Mouse (Mus musculus): ENCODE data around the gene Gse1.

Gene Gse1

DNA sequence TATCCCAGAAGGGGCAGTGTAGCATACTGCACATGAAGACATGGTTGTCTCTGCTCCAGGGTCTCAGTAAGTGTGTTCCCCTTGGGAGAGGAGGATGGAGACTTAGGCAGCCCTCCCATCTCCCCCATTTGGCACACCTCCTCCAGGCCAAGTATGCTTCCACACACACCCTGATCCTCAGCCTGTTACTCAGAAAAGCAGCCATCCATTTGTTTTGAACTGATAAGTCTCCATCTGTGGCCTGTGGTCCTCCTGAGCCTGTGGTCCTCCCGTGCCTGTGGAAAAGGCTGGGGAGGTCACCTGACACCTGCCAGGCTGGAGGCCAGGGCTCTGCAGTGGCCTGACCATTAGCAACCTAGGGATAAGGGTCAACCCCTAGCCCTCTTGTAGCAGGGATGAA is 197.8 kb downstream of the Gse1 start:
- no peak for DNase-seq

DNA sequence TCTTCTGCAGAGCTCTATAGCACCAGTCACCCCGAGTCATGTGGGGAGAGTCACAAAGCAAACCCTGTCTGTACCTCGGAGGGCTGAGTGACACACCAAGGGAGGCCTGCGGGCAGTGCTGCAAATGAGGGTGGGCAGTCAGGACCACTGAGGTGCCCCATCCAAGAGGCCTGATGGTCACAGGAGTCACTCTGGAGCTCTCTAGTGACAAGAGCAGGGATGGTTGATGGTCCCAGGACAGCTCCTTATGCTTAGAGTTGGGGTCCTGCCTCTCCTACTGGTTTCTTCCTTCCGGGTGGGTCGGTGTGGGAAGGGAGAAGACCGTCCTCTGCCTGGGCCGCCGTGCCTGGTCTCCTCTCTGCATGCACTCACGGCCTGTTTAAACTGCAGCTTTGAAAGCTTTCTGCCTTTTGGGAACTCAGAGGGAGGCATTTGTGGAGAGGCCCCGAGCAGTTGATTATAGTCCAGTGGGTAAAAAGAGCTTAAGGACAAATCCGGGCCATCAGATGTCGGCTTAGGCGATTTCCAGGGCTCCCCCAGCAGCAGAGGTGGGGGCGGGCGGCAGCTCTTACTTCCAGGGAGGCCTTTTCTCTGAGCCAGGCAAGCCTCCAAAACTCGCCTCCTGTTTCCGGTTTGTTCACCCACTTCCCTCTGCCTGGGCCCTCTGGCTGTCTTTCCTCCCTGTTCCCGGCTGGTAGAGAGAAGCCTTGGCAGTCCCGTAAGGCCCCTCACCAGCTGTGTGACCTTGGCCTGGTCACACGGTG is 198.5 kb downstream of the Gse1 start:
- DNase-seq: peak; percentile 86 to 89

DNA sequence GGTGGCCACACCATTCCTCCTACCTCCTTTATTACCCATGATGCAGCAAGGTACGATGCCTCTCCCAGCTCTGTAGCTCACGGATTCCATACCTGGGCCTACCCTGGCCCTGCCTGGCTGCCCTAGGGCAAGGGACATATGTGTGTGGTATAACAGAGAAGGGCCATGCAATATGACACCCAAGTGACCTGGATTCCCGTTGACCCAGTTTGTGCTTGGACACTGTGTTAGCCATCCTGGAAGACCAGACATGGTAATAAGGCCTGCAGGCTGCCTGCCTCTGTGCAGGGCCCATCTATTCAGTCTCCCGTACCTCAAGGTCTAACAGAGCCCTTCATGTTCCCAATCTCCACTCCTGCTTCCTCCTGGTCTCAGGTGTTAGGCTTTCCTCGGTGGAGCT is 200.2 kb downstream of the Gse1 start:
- DNase-seq: no peak

DNA sequence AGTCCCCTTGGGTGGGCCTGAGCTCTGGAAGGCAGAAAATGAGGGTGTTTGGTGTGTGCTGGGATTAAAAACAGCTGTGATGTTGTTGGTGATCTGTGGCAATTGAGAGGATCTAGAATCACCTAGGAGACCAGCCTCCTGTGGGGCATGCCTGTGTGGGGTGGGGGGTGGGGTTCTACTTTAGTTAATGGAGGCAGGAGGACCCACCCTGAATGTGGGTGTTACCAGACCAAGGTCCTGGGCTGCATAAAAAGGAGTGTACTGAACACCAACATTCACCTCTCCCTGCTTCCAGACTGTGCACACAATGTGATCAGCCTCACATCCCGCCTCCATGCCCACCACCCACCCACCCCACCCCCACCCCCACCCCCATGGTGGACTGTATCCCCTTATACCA is 200.9 kb downstream of the Gse1 start:
- no peak for DNase-seq

DNA sequence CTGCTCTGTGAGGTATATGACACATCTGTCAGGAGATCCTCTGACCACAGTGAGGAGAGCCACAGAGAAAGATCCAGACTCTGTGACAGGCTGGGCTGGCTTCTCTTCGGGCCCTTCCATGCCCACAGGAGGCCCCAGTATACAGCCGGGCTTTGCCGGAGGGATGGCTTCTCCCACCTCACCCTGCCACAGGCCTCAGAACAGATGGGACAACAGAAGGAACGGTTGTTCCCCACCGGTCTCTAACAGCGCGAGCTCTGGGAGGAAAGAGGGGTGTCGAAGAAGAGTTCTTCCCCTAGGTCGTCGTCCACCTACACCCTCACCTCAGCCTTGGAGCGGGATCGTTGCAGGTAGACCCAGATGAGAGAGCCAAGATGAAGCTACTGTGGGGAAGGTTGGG is 202.8 kb downstream of the Gse1 start:
- DNase-seq: peak in 1 of 2 experiments; percentile 70

DNA sequence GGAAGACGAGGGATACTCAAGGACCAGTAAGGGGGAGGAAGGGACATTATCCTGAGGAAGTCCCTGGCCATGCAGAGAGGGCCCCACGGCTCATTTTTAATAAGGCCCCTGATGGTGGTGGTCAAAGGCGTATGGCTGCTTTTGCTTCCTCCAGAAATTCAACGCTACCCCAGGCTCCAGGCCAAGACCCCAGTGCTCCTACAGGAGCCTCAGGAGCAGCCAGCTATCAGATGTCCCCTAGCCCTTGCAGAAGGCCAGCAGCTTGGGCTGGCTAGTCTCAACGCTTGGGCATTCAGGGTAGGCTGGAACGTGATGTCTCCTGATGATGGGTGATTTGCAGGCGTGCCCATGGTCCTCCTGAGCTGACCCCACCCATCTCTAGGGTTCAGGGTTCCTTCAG is 204.2 kb downstream of the Gse1 start:
- DNase-seq: peak; percentile 45 to 55

DNA sequence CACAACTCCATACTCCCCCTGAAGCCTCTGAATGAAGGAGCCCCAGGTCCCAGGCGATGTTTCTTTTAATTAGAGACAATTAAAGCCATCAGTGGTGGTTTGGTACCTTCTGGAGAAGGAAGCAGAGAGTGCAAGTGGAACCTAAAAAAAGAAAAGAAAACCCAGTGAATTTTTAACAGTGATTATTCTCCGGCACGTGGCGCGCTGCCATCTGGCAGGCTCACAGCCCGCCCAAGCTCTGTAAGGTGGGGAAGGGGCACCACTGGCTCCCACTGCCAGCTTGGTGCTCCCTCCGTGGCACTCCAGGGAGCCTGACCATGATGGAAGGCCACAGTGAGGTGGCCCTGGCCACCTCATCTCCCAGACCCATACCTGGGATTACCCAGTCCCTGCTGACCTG is 204.9 kb downstream of the Gse1 start:
- peak in 1 of 2 experiments; percentile 36 for DNase-seq

DNA sequence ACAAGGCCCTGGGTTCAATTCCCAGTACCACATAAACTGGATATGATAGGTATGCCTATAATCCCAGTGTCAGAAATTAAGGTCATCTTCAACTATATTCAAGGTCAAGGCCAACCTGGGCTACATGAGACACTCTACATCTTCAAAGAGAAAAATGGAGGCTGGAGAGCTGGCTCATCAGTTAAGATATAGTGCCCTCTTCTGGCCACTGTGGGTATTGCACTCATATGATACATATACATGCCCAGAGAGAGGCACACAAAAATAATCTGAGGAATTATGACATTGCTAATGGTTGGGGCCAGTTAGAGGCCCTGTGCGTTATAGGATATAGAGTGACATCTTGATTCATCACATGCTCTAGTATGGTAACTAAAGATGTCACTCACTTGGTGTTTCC is 205.5 kb downstream of the Gse1 start:
- DNase-seq: peak; percentile 53 to 75

DNA sequence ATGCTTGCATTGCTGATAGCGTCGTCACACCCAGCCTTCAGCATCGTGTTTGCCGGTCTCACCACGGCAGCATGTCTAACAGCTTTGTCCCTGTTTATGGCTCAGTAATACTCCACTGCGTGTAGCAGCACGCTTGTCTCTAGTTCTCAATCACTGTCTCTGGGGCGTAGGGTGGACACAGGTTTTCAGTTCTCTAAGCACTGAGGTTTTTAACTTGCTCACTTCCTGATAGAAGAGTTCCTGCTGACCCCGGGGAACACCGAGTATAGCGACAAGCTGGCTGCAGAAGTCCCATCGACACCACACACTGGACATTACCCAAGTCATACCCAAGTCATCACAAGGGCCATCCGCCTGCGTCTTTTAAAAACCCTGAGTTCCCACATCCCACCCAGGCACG is 207.5 kb downstream of the Gse1 start:
- no peak for DNase-seq

DNA sequence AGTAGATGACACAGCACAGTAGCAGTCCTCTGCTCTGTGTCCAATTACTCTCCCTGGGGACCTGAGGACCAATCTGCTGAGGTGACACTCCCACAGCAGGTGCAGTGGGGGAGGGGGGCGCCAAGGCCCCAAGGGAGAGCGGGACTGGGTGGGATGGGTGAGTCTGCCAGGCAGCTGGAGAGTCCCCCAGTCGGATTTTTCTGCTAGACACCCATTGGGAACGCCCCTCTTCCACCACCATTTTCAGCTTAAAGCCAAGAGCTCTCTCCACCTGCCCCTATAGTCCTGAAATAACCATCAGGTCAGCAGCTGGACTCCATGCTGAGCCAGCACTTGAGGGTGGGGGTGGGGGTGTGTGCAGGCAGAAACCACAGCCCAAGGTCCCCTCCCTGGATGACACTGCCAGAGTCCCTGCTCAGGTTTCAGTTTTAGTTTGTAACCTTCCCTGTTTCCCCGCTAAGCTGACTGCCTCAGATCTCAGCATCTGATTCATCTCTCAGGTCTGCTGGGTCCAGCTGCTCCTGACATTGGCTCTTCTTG is 208.3 kb downstream of the Gse1 start:
- DNase-seq: peak in 1 of 2 experiments; percentile 30

DNA sequence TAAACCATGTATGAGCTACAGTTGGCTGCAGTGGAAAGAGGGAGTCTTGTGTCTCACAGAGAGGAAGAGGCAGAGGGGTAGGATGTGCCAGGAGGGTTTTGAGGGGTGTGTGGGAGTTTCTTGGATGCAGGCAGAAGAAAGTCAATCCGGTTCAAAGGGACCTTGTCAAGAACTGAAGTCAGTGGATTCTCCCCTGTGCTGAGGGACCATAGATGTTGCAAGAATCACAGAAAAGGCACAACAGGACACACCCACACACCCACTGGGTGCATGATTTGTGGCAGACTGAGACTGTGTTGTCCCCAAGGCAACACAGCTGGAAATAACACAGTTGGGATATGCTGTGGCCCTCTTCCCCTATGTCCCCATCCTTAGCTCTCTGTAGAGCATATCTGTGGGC is 209.0 kb downstream of the Gse1 start:
- no peak for DNase-seq

DNA sequence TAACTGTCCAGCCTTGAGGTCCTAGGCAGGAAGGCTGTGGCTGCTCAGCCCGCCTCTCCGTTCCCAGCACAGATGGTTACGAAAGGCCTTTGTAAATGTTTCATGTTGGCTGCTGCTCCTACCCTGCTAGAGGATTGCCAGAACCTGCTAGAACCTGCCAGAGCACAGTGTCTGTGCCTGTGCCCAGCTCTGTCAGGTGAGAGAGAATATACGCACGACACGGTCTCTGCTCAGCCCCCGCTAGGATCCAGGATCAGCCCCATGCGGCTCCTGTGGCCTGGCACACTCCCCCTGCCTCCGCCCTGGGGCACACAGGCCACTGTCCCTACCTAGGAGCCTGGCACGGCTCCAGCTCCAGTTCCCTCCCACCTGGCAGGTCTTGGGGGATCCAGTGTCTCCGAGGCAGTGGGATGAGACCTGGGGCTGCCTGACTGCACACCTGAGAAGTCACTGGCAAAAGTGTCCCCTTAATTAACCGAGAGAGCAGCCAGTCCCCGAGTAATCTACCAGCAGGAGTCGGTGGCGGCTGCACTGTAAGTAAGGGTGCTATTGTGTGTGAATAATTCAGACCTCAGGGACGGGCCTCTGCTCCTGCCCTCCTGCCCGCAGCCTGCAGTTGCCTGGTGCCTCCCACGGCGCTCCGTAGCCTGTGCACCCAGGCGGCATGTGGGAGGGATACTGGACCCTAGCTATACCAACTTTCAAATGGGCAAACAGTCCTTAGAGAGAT is 209.6 kb downstream of the Gse1 start:
- DNase-seq: peak; percentile 85 to 88

DNA sequence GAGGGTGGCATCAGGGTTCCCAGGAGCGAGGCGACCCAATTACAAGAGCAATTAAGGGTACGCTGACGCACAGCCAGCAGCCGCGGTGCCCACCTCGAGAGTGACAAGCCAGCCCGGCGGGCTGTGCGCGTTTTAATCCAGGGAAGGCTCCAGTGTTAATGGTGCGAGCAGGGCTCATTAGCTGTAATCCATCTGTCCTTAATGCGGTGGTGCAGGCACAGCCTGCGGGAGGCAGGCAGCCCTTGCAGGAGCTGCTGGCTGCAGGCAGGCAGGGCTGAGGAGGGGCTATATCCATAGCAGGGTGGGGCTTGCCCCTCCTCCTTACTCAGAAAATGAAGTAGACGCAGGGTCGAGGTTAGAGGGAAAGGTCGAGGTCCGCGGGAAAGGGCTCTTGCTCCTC is 211.1 kb downstream of the Gse1 start:
- peak; percentile 66 to 79 for DNase-seq

DNA sequence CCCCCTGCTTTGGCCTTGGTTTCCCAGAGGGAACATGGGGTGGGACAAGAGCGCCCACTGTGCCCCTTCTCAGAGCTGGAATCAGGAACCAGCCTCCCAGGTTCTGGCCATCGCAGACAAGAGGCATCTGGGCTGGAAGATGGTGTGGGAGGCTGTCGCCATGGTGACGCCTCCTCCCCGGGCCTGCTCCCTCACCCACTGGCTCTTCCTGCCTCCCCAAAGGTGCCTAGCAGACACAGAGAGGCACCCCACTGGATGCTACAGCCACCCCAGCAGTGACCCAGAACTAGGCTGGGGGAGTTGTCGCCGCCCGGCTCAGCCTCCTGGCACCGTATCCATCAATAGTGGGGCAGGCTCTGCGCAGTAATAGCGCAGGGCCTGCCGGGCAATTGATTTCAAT is 212.5 kb downstream of the Gse1 start:
- DNase-seq: peak in 1 of 2 experiments; percentile 48

DNA sequence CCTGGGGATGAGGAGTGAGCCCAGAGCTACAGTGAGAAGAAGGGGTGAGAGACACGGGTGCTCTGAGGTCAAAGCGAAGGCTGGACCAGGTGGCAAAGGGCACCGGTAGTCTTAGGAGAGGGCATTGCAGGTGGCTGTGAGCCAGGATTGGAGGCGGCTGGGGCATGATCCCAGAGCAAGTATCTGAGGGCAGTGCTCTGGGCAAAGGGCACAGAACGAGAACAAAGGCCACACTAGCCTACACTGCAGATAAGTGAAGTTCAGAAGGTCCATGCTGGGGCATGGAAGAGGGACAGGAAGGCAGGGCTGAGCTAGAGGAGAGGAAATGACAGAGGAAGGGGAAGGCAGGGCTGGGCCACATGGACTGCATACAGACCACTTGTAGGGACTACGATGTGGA is 213.4 kb downstream of the Gse1 start:
- DNase-seq: no peak

DNA sequence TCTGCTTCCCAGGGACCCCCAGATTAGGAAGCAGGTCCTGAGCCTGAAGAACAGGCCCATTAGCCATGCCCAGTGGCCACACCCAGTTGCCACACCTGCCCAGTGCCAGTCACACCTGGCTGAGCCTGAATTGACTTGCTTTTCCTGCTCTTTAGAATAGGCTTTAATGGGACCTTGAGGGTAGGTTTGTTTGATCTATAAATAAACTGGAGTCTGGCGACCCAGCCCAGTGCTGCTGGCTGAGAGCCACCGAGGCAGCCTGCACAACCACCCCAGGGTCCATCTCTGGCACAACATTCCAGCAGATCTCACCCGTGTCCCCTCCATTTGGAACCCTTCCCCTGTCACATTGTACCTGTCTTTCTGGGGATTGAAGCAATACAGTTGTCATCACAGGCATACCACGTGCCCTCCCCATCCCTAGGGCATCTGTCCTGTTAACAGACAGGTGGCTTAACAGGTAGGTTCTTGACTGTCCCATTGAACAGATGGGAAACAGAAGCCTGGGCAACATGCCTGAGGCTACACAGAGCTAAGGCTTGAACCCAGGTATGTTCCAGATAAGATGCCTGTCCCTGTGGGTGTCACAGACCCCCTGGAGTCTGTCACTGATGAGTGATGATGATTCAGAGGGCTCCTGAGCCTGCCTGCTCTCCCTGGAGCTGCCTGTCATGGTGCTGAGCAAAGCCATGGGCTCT is 214.2 kb downstream of the Gse1 start:
- DNase-seq: peak; percentile 67 to 68

DNA sequence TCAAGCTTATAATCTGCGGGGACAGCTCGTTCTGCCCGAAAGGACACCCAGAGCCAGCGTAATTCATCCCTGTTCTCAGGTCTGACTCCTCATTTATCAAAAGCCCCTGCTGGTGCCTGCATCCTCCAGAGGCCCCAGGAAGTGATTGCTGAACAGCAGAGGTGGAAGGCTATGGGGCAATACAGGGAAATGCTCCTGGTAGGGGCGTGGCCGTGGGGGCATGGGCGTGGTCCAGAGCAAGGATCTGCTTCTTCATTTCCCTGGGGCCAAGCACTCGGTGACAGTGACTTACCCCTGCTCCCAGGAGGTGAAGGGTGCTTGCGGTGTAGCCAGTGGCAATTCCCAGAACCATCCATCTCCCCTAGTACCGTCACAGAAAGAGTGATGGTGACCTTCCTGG is 217.0 kb downstream of the Gse1 start:
- DNase-seq: no peak

DNA sequence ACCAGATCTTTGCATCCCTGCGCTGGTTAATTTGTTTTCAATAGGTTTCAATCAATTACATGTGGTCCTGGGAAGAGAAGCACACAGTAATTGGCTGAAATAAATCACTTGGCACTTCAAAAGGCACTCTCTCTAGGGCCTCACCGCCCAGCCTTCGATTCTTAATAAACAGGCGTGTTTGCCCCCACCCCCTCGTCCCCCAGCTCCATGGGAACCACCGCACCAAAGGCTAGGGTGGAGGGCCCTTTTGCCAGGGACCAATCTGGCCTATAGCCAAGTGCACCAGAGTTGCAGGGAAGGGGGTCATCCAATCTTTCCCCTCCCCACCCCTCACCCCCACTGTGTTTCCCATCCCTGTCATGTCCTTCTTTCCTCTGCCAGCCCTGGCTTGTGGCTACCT is 219.9 kb downstream of the Gse1 start:
- DNase-seq: peak; percentile 51 to 64

DNA sequence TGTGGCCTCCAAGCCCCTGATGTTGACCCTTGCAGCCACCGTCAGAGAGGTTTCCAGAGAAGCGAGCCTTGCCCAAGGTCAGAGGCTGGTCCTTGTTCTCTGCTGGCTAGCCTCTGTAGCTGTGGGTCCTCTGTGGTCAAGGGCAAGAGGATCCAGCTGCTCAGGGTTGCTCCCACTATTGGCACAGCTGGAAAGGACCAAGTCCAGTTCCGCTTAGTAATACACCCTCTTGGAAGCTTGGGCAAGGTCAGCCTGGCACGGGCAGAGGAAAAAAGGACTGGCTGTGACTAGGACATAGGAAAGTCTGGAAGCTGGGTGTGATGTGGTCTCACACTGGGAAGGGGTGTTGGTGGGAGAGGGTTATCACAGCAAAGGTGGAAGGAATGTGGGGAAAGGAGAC is 220.9 kb downstream of the Gse1 start:
- no peak for DNase-seq

DNA sequence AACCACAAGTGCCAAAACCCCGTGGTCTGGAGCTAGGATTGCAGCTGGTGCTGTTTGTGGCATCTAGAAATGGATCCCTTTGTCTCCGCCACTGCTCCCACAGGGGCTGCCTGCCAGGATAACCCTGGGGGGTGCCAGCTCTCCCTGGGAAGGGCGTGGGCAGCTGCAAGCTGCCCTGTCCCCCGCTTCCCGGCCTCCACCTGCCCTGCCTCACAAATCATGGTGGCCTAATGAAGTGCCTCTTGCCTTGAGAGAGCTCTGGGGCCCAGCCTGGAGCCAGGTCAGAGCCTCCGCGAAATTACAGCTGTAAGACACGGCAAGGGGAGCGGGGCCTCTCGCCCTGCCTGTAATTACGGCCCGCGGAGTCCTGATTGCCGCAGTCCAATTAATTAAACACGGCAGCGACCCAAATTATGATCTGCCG is 221.4 kb downstream of the Gse1 start:
- DNase-seq: peak; percentile 71 to 80

DNA sequence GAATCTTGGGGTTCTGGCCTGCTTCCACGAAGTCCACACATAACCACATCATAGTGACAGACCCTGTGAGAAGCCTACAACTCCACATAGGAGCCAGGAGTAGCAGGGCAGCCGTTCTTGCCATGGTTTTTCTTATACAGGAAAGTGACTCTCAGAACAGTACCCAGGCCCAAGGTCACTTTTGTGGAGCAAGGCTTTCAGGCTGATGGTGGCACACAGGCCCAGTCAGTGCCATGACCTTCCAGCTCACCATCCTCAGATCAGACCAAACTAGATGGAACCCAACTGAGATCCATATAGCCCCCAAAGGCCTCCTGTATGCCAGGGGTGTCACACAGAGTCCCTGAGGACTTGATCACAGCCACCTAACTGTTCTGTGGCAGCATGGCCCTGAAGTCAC is 223.9 kb downstream of the Gse1 start:
- no peak for DNase-seq

DNA sequence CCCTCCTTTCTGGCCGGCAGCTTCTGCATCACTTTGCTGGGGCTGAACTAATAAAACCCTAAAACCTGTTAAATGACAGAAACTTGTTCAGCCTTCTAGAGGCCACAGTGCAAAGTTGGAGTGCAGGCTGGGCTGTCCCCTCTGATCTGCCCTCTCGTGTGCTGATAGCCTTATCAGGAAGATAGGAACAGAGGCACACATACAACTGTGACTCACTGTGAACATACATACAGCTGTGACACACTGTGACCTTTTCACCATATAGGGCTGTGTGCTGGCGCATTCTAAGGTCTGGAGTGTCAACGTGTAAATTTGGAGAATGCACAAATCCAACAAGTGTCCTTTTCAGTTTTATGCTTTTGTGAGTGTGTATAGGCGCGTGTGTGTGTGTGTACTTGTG is 226.1 kb downstream of the Gse1 start:
- DNase-seq: no peak

DNA sequence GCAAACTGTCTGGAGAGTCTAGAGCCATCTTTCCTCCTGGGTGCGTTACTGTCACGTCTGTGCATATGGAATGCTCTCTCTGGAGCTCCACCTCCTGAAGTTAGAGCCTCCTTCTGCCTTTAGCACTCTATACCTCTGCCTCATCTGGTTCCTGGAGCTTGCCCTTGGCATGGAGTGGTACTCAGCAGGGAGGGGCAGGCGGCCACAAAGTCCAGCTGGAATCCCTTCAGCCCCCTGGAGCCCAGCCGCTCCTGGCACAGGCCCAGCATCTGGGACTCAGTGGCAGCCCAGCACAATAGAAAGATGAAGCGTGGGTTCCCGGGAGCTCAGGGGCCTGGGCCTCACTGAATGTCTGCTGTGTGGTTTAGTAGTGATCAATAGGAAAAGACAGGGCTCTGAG is 232.1 kb downstream of the Gse1 start:
- DNase-seq: peak; percentile 80 to 89

All from cerebellum, postnatal 10 days (tissue).